Mouse (Mus musculus) midbrain, embryonic 10.5 days (tissue): ENCODE results near the gene Duoxa1. TPM values are rescaled to one million over a fixed set of nuclear protein-coding genes. Genes with fewer than 3 reads are reported as not detected.

Source experiments
- DNase-seq: peaks from one replicate; pipeline ENCODE4 v3.0.0-alpha.2; 2017; ENCODE audit warnings: low spot score
- H3K27ac ChIP-seq: fragments of 300-500 bp; sonication (generic); replicated peaks from 2 replicates; pipeline ENCODE4 v1.5.1; 2016; ENCODE audit warnings: mild to moderate bottlenecking
- H3K27me3 ChIP-seq: fragments of 300-500 bp; sonication (generic); 2 replicates; pipeline ENCODE4 v1.6.1; 2016; ENCODE audit warnings: low read depth, mild to moderate bottlenecking; ENCODE audit not compliant: poor library complexity, severe bottlenecking
- H3K36me3 ChIP-seq: fragments of 300-500 bp; sonication (generic); 2 replicates; pipeline ENCODE4 v1.6.1; 2016; ENCODE audit warnings: mild to moderate bottlenecking, moderate library complexity
- H3K4me1 ChIP-seq: fragments of 300-500 bp; sonication (generic); 2 replicates; pipeline ENCODE4 v1.6.1; 2016
- H3K4me3 ChIP-seq: fragments of 300-500 bp; sonication (generic); 2 replicates; pipeline ENCODE4 v1.5.1; 2016; ENCODE audit warnings: mild to moderate bottlenecking, moderate library complexity
- H3K9me3 ChIP-seq: fragments of 300-500 bp; sonication (generic); replicated peaks from 2 replicates; pipeline ENCODE4 v1.6.1; 2016; ENCODE audit warnings: mild to moderate bottlenecking
- WGBS: fragments of 180-500 bp; shearing (Covaris S2); methylation state at CpG from one replicate; pipeline ENCODE4 v1.1.7; 2016; 5-methylcytosine and 5-hydroxymethylcytosine counted together
- polyA plus RNA-seq: library from polyadenylated mRNA; unstranded; fragments of >200 nt; fragmentation: Nextera tagmentation; extraction: Ambion mirVana; gene quantifications from 2 replicates; pipeline ENCODE4 v1.2.1, GENCODE M21; 2016

The Duoxa1 gene
- not detected in 2 replicates for polyA plus RNA-seq

GRCm38 (mm10) chr2:122313536-122313935, at the start of gene Duoxa1:
TSS of gene Duoxa1 (minus strand) at chr2:122313730.
- WGBS = 4% methylated on average over 24 of the region's 24 CpGs
- Histone ChIP-seq H3K4me3 (peak within 1 kb of the TSS; percentile 43), H3K27ac (no peak within 1 kb of the TSS), H3K4me1 (peaks cover 11% of the 10 kb centered on the region), H3K36me3 (no peaks in the 10 kb centered on the region), H3K27me3 (peaks cover 61% of the 10 kb centered on the region), H3K9me3 (no peaks in the 10 kb centered on the region)
- DNase-seq = peak; percentile 30

DNA sequence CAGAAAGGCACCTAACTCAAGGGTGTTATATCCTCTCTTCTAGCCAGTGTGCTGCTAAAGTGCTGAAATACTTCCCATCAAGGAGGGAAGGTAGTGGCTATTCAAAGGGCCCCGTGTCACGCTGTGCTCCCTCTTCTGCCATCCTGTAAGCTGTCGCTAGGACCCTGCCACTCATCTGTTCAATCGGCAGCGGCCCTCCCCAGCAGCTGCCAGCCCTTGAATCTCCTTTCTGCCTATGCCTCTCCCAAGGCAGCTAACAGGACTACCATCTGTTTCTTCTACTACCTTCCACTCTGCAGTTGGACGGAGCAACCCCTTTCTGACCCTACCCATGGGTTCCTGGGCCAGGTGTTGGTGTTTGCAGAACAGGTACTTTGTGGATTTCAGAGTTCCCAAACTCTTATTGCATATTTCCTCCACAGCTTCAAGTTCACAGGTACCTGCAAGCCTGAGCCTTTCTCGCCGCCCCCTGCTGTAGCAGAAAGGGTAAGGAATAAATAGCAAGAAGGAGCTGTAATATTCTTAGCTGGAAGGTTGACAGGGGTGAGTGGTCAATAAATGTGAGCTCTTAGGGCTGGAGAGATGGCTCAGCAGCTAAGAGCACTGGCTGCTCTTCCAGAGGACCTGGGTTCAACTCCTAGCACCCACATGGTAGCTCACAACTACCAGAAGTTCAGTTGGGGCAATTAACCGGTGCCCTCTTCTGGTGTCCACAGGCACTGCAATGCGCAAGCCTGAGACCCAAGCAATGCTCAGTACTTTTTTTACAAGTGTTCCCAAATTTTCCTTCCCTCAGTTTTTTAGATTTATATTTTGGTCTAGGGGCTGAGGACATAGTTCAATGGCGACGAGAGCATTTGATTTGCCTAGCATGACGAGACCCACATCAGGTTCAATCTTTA, 49.3 kb upstream of the Duoxa1 start:
- WGBS = 86% methylated on average over 13 of the region's 13 CpGs
- Histone ChIP-seq H3K4me3 (no peak overlapping the region), H3K4me1 (peaks cover 29% of the 10 kb centered on the region), H3K27me3 (no peaks in the 10 kb centered on the region), H3K36me3 (peaks cover 74% of the 10 kb centered on the region), H3K27ac (no peak overlapping the region), H3K9me3 (no peaks in the 10 kb centered on the region)
- DNase-seq = no peak

GRCm38 (mm10) chr2:122361868-122362621, 48.5 kb upstream of the Duoxa1 start:
- no peak for DNase-seq
- WGBS = 70% methylated on average over 10 of the region's 10 CpGs
- H3K4me1 ChIP-seq = peaks cover 21% of the 10 kb centered on the region
- no peak overlapping the region for H3K4me3 ChIP-seq
- H3K36me3 ChIP-seq = peaks cover 83% of the 10 kb centered on the region
- H3K9me3 ChIP-seq = no peaks in the 10 kb centered on the region
- no peak overlapping the region; the same call in 1 of the 2 replicates for H3K27ac ChIP-seq
- H3K27me3 ChIP-seq = no peaks in the 10 kb centered on the region

DNA sequence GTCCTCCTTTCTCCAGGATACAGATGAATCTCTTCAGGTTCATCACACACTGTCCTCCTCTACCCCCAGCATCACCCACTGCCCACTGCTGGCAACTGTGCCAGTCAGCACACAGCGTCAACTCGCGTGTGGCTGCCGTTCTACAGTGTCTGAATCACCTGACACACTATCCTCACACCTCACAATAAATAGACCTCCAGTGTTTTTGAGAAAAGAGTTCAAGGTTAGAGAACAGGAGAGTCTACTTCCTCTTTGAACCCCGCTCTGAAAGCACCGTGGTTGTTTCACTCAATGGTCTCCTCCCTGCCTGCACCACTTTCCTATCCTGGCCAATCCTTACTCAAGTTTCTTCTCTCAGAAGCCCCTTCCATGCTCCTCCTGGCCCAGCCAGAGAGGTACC, 47.7 kb upstream of the Duoxa1 start:
- Histone ChIP-seq H3K4me3 (no peak overlapping the region), H3K4me1 (peaks cover 12% of the 10 kb centered on the region), H3K27me3 (no peaks in the 10 kb centered on the region), H3K9me3 (no peaks in the 10 kb centered on the region), H3K36me3 (peaks cover 89% of the 10 kb centered on the region), H3K27ac (no peak overlapping the region)
- 94% methylated on average over 6 of the region's 6 CpGs for WGBS
- DNase-seq = no peak

- Histone ChIP-seq H3K27me3 (no peaks in the 10 kb centered on the region), H3K27ac (no peak overlapping the region), H3K4me3 (no peak overlapping the region), H3K36me3 (peaks cover 89% of the 10 kb centered on the region), H3K9me3 (no peaks in the 10 kb centered on the region), H3K4me1 (peaks cover 6% of the 10 kb centered on the region; the same call in 1 of the 2 replicates)
- 89% methylated on average over 6 of the region's 6 CpGs for WGBS
- DNase-seq = no peak
These were observed 46.8 kb upstream of the Duoxa1 start for GRCm38 (mm10) chr2:122360310-122360709.

- DNase-seq = no peak
- H3K4me3 ChIP-seq = no peak overlapping the region
- H3K27ac ChIP-seq = no peak overlapping the region
- no peaks in the 10 kb centered on the region for H3K9me3 ChIP-seq
- no peaks in the 10 kb centered on the region for H3K27me3 ChIP-seq
- H3K36me3 ChIP-seq = peaks cover 94% of the 10 kb centered on the region
- peaks cover 34% of the 10 kb centered on the region for H3K4me1 ChIP-seq
- 81% methylated on average over 3 of the region's 3 CpGs for WGBS
These were observed 42.7 kb upstream of the Duoxa1 start for GRCm38 (mm10) chr2:122356187-122356586.

- DNase-seq = no peak
- 93% methylated on average over 5 of the region's 5 CpGs for WGBS
- Histone ChIP-seq H3K9me3 (no peaks in the 10 kb centered on the region), H3K36me3 (peaks cover 93% of the 10 kb centered on the region), H3K27ac (no peak overlapping the region), H3K4me1 (peaks cover 36% of the 10 kb centered on the region), H3K4me3 (no peak overlapping the region), H3K27me3 (no peaks in the 10 kb centered on the region)
These were observed 41.9 kb upstream of the Duoxa1 start for GRCm38 (mm10) chr2:122355389-122355788.

GRCm38 (mm10) chr2:122354191-122354929, 40.8 kb upstream of the Duoxa1 start:
- peaks cover 83% of the 10 kb centered on the region for H3K36me3 ChIP-seq
- H3K9me3 ChIP-seq = no peaks in the 10 kb centered on the region
- H3K27ac ChIP-seq = peak overlapping the region; percentile 34; the same call in 1 of the 2 replicates
- WGBS = 63% methylated on average over 12 of the region's 12 CpGs
- peaks cover 46% of the 10 kb centered on the region for H3K4me1 ChIP-seq
- H3K27me3 ChIP-seq = no peaks in the 10 kb centered on the region
- no peak overlapping the region for H3K4me3 ChIP-seq
- no peak for DNase-seq

GRCm38 (mm10) chr2:122353765-122354164, 40.2 kb upstream of the Duoxa1 start:
- peaks cover 77% of the 10 kb centered on the region for H3K36me3 ChIP-seq
- no peak overlapping the region; the same call in 1 of the 2 replicates for H3K27ac ChIP-seq
- no peak for DNase-seq
- no peaks in the 10 kb centered on the region for H3K9me3 ChIP-seq
- peaks cover 51% of the 10 kb centered on the region for H3K4me1 ChIP-seq
- 80% methylated on average over 8 of the region's 8 CpGs for WGBS
- H3K4me3 ChIP-seq = no peak overlapping the region
- H3K27me3 ChIP-seq = no peaks in the 10 kb centered on the region

DNA sequence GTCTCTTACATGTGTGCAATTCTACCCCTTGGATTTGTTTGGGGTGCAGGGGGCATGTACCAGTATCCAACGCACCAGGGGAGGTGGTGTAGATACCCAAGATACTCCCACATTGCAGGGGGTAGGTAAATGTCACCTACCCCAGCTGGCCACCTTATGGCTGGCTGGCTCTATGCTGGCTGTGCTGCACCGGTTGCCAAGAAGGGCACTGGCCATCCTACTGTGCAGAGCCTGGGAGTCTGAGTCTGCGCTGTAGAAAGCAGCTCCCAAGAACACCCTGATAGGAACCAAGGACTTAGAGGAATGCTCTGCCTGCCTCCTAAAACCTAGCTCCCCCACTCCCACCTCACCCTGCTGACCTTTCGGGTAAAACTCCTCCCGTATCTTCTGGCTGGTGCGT, 39.5 kb upstream of the Duoxa1 start:
- no peaks in the 10 kb centered on the region for H3K9me3 ChIP-seq
- peaks cover 71% of the 10 kb centered on the region for H3K36me3 ChIP-seq
- no peak overlapping the region for H3K27ac ChIP-seq
- no peak for DNase-seq
- 80% methylated on average over 6 of the region's 6 CpGs for WGBS
- peaks cover 57% of the 10 kb centered on the region for H3K4me1 ChIP-seq
- H3K4me3 ChIP-seq = no peak overlapping the region
- no peaks in the 10 kb centered on the region for H3K27me3 ChIP-seq

GRCm38 (mm10) chr2:122351931-122352329, 38.4 kb upstream of the Duoxa1 start:
- Histone ChIP-seq H3K36me3 (peaks cover 62% of the 10 kb centered on the region), H3K27ac (peak overlapping the region; percentile 63), H3K4me1 (peaks cover 60% of the 10 kb centered on the region)

GRCm38 (mm10) chr2:122351156-122351930, 37.8 kb upstream of the Duoxa1 start:
- WGBS = 78% methylated on average over 5 of the region's 5 CpGs
- no peaks in the 10 kb centered on the region for H3K9me3 ChIP-seq
- peaks cover 60% of the 10 kb centered on the region for H3K4me1 ChIP-seq
- H3K4me3 ChIP-seq = no peak overlapping the region
- peak overlapping the region; percentile 63 for H3K27ac ChIP-seq
- H3K27me3 ChIP-seq = no peaks in the 10 kb centered on the region
- H3K36me3 ChIP-seq = peaks cover 56% of the 10 kb centered on the region
- DNase-seq = no peak

More at GRCm38 (mm10) chr2:122351931-122352329, 38.4 kb upstream of the Duoxa1 start:
- no peaks in the 10 kb centered on the region for H3K27me3 ChIP-seq
- H3K9me3 ChIP-seq = no peaks in the 10 kb centered on the region
- no peak for DNase-seq
- H3K4me3 ChIP-seq = no peak overlapping the region
- WGBS = 51% methylated on average over 4 of the region's 4 CpGs
